Mouse (Mus musculus) gastrocnemius, adult 2 months (tissue): ENCODE results near the gene Bfsp2. TPM values are rescaled to one million over a fixed set of nuclear protein-coding genes. Genes with fewer than 3 reads are reported as not detected.

Source experiments
- DNase-seq: peaks from one replicate; pipeline ENCODE4 v3.0.0; 2022
- H3K27ac ChIP-seq: fragments of 200-600 bp; 2 replicates; pipeline ENCODE4 v1.8.1; 2022; ENCODE audit warnings: mild to moderate bottlenecking
- H3K4me3 ChIP-seq: fragments of 200-600 bp; 2 replicates; pipeline ENCODE4 v1.8.1; 2022; ENCODE audit warnings: mild to moderate bottlenecking, moderate library complexity
- CTCF ChIP-seq: fragments of 200-600 bp; IDR thresholded peaks from 2 replicates; pipeline ENCODE4 v1.8.1; 2022; ENCODE audit warnings: antibody characterized with exemption, mild to moderate bottlenecking, moderate library complexity
- intact Hi-C: fragments of 180-260 bp; cut with DNase I; formaldehyde crosslinking; loops from one replicate; pipeline ENCODE4 v1.15.1; 2025
- long read RNA-seq, 2 experiments: library from polyadenylated mRNA; stranded (forward); transcript quantifications; one replicate each; pipeline ENCODE4 v2.0.0; 2021
- total RNA-seq, 2 experiments: library from RNA; stranded (reverse); gene quantifications; 2 replicates each; pipeline ENCODE4 v1.2.3; 2021

Bfsp2 gene
- total RNA-seq: under 1 TPM in 1 of 2 experiments, not detected in 1; 0.42 TPM
- long read RNA-seq, experiment 1: 0 reads
- long read RNA-seq, experiment 2, partial matches to known transcripts: 1 of 1 reads
- long read RNA-seq, experiment 2, other reads (novel, unspliced or antisense): 0 of 1 reads

- DNase-seq: no peak
- intact Hi-C loops: no loop called here
- no peak for TF ChIP-seq CTCF
- no peak within 1 kb of the TSS for H3K27ac ChIP-seq
- no peak within 1 kb of the TSS for H3K4me3 ChIP-seq
Observed at GRCm38 (mm10) chr9:103480044-103480576, at the start of gene Bfsp2. Gene Bfsp2, minus strand, starts transcription at chr9:103480420.

- Histone ChIP-seq H3K27ac (no peak overlapping the region), H3K4me3 (no peak overlapping the region)
- DNase-seq: no peak
- intact Hi-C loops: no loop called here
- no peak for TF ChIP-seq CTCF
Observed at GRCm38 (mm10) chr9:103525041-103525537, 44.9 kb upstream of the Bfsp2 start.

GRCm38 (mm10) chr9:103524600-103524999, 44.4 kb upstream of the Bfsp2 start:
- intact Hi-C loops: no loop called here
- no peak for TF ChIP-seq CTCF
- no peak for DNase-seq
- Histone ChIP-seq H3K4me3 (no peak overlapping the region), H3K27ac (no peak overlapping the region)

- TF ChIP-seq CTCF: no peak
- intact Hi-C loops: no loop called here
- Histone ChIP-seq H3K27ac (no peak overlapping the region), H3K4me3 (no peak overlapping the region)
- no peak for DNase-seq
Observed at GRCm38 (mm10) chr9:103523742-103524403, 43.7 kb upstream of the Bfsp2 start.

- no peak for TF ChIP-seq CTCF
- H3K4me3 ChIP-seq: no peak overlapping the region
- intact Hi-C loops: no loop called here
- H3K27ac ChIP-seq: no peak overlapping the region
- DNase-seq: no peak
Observed at GRCm38 (mm10) chr9:103523008-103523407, 42.8 kb upstream of the Bfsp2 start.

GRCm38 (mm10) chr9:103513884-103514283, 33.7 kb upstream of the Bfsp2 start:
- intact Hi-C loops: no loop called here
- H3K4me3 ChIP-seq: no peak overlapping the region
- DNase-seq: no peak
- no peak for TF ChIP-seq CTCF
- H3K27ac ChIP-seq: no peak overlapping the region

- H3K27ac ChIP-seq: no peak overlapping the region
- intact Hi-C loops: no loop called here
- no peak for DNase-seq
- H3K4me3 ChIP-seq: no peak overlapping the region
- no peak for TF ChIP-seq CTCF
Observed at GRCm38 (mm10) chr9:103512257-103512656, 32.0 kb upstream of the Bfsp2 start.

GRCm38 (mm10) chr9:103506968-103507584, 26.9 kb upstream of the Bfsp2 start:
- Histone ChIP-seq H3K27ac (no peak overlapping the region), H3K4me3 (no peak overlapping the region)
- no peak for DNase-seq
- intact Hi-C loops: no loop called here
- TF ChIP-seq CTCF: no peak

- intact Hi-C loops: no loop called here
- no peak for DNase-seq
- Histone ChIP-seq H3K4me3 (no peak overlapping the region), H3K27ac (no peak overlapping the region)
- TF ChIP-seq CTCF: no peak
Observed at GRCm38 (mm10) chr9:103505067-103505466, 24.8 kb upstream of the Bfsp2 start.

GRCm38 (mm10) chr9:103504646-103505045, 24.4 kb upstream of the Bfsp2 start:
- TF ChIP-seq CTCF: no peak
- no peak for DNase-seq
- intact Hi-C loops: no loop called here
- Histone ChIP-seq H3K4me3 (no peak overlapping the region), H3K27ac (no peak overlapping the region)

GRCm38 (mm10) chr9:103503586-103504298, 23.5 kb upstream of the Bfsp2 start:
- TF ChIP-seq CTCF: no peak
- Histone ChIP-seq H3K27ac (no peak overlapping the region), H3K4me3 (no peak overlapping the region)
- no peak for DNase-seq
- intact Hi-C loops: no loop called here

DNA sequence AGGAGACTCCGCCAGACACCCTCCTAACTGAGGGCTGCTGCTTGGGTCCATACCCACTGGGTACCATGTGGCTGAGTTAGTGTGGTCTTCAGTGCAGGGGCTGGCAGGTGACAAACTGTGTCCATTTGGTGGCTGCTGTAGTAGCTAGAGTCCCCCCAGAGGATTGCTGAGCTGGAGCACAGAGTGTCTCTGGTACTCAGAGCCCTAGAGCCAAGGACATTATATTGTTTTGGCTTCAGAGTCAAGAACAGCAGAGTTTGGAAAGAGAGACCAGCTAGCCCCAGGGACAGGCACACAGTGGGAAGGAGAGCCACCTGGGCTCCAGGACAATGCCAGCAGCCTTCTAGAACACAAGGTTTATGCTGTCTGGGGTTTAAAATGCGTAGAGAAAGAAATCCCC, 22.4 kb upstream of the Bfsp2 start:
- no peak overlapping the region for H3K27ac ChIP-seq
- intact Hi-C loops: no loop called here
- no peak for TF ChIP-seq CTCF
- DNase-seq: no peak
- no peak overlapping the region for H3K4me3 ChIP-seq
